Mouse (Mus musculus) bone marrow macrophage, adult 2 months (primary cell): ENCODE data around the gene Atp6v0b.

Experiments used
- CTCF ChIP-seq: IDR thresholded peaks from 2 replicates; pipeline ENCODE4 v1.5.1; 2012; ENCODE audit warnings: low read depth, mild to moderate bottlenecking, low read length, moderate library complexity
- POLR2A ChIP-seq: IDR thresholded peaks from 2 replicates; pipeline ENCODE4 v1.6.1; 2012; ENCODE audit warnings: mild to moderate bottlenecking, low read depth, low read length, borderline replicate concordance

DNA sequence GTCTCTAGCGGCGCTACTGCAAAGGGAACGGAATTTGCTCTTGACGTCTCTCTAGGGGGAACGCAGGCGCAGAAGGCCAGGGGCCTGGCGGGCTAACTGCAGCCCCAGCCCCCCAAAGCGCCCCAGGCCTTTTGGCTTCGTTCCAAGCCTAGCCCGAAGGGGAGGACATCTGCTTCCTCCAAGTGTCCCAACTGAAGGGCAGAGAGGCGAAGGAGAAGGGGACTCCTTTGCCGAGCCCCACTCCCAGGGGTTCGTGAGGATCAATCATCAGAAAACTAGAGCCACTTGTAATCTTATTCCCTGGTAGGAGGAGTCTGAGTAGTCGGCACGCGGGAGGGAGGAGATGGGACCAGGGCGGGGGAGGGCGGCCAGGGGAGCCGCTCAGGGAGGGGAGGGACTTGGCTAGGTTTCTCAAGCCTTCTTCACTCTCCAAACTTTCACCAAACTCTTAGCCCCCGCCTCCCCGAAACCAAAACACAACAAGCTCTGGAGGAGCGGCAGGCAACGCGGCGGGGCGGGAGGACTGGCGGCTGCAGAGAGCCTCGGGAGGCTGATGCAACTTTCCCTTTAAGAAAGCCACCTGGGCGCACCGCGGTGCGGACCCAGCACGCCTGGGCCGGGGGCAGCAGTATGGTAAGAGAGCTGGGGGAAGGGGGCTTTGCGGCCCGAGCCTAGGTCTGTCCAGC, 52.1 kb downstream of the Atp6v0b start:
- no peak for TF ChIP-seq CTCF
- no peak for TF ChIP-seq POLR2A
